Mouse (Mus musculus): Measurements from ENCODE around the gene Lypd6b.

Gene Lypd6b

DNA sequence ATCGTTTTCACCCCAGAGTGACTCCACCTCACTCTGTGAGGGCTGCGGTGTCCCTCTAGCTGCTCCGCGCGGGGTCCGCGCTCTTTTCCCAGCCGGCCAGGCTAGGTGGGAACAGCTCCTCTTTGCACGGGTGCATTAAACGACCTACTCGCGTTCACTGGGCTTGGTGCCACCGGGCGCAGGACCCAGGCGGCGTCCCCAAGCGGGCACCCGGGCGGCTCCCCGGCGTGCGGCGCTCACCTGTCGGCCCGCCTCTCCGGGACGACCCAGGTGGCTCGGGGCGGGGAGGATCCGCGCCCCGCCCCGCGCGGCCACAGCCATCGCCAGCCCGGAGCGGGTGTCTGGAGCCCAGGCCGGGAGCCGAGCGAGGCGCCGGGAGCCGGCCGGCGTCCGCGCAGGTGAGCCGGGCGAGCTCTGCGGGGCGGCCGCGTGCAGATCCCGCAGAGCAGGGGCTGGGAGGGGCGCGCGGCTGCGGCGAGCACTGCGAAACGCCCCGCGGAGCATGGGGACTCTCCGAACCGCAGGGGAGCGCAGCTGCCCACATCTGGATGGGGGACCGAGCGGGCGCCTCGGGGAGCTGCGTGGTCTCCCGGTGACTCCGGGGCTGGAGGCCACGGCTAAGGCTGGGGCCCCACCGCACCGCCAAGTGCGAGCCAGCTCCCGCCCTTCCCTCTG is at the start of gene Lypd6b:
Gene Lypd6b, plus strand, starts transcription at position 313 of the 675 bp plus-strand sequence.
- WGBS = 1% methylated on average over 79 of the region's 79 CpGs

DNA sequence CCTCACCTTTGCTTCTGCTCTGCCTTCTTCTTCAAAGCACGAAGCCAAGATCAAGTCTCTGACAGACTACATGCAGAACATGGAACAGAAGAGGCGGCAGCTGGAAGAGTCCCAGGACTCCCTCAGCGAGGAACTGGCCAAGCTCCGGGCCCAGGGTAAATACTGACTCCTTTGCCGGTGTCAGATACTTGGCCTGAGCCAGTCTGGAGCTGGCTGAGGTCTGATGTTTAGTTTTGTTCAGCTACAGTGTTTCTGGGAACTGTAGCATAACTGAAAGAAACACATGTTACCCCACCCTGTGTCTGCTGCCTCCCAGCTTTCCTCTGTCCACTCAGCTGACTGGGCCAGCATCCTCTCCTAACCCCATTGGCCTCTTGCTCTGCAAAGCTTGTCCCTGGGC is 48.4 kb upstream of the Lypd6b start:
- WGBS = 28% methylated on average over 5 of the region's 5 CpGs

DNA sequence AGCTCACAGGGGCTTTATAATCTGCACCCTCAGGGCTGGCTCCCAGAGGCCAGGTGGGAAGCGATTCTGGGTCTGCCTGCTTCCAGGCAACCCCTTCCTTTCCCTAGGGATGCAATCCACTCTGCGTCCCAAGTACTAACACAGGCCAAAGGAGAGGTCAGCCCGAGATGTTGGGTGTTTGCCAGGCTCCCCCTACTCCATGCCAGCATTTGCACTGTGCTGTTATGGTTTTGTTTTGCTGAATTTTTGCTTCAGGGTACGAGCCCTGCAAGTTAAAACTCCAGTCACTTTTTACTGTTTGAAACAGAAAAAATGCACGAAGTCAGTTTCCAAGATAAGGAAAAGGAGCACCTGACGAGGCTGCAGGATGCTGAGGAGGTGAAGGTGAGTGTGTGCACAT is 46.5 kb upstream of the Lypd6b start:
- 48% methylated on average over 6 of the region's 6 CpGs for WGBS

DNA sequence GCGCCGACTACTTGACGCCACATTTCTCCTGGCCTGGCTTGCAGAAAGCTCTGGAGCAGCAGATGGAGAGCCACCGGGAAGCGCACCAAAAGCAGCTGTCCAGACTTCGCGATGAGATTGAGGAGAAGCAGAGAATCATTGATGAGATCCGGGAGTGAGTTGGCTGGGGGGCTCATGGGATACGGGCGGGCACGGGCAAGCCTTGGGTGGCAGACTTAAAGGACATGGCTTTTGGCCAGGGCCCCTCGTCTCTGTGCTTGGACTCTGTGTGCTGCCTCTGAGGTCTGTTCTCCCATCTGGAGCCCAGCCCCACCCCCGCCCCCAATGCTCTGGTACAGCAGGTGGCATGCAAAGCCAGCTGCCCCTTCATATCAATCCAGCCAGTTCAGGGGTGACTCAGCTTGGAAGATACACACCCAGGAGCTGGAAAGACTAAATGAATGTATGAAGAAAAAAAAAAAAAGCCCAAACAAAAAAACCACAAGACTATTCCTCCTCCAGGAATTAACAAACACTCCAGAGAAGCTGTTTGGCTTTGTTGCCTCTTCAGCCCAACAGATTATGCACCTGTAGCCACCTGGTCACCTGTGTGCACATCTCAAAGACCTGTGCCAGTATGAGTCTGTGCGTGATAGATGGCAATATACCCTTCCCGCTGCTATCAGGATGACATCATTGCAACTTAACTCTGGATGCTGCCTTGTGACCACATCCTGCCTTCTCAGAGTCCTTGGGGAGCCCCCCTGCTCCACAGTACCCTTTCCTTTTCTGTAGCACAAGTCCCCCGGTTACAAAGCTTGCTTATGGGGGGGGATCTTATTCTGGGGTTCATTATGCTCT is 45.4 kb upstream of the Lypd6b start:
- WGBS = 31% methylated on average over 16 of the region's 16 CpGs

GRCm38 (mm10) chr2:49742919-49743318 is 44.6 kb upstream of the Lypd6b start:
- WGBS = 54% methylated on average over 4 of the region's 4 CpGs

DNA sequence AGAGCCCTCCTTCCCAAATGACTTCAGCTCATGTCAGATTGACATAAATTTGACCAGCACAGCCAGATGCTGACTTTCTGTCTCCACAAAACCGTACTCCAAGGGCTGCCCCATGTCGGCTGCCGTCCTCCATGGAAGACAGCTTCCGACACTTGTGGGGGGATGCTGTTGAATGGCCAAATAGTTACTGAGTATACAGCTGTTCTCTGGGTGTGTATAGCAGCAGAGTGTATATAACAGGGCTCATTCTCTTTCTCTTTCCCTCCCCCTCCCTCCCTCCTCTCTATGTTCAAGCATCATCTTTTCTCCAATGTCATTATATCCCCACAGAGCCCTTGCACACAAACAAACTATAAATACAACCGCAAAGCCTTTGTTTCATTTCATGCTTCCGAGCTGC is 43.7 kb upstream of the Lypd6b start:
- 44% methylated on average over 6 of the region's 6 CpGs for WGBS

- WGBS = 52% methylated on average over 11 of the region's 11 CpGs
These were observed 43.0 kb upstream of the Lypd6b start for GRCm38 (mm10) chr2:49744251-49745093.

GRCm38 (mm10) chr2:49745094-49745781 is 42.2 kb upstream of the Lypd6b start:
- WGBS = 50% methylated on average over 14 of the region's 14 CpGs

- 44% methylated on average over 7 of the region's 7 CpGs for WGBS
These were observed 40.5 kb upstream of the Lypd6b start for GRCm38 (mm10) chr2:49746947-49747346.

GRCm38 (mm10) chr2:49747670-49748069 is 39.8 kb upstream of the Lypd6b start:
- WGBS = 70% methylated on average over 2 of the region's 2 CpGs

DNA sequence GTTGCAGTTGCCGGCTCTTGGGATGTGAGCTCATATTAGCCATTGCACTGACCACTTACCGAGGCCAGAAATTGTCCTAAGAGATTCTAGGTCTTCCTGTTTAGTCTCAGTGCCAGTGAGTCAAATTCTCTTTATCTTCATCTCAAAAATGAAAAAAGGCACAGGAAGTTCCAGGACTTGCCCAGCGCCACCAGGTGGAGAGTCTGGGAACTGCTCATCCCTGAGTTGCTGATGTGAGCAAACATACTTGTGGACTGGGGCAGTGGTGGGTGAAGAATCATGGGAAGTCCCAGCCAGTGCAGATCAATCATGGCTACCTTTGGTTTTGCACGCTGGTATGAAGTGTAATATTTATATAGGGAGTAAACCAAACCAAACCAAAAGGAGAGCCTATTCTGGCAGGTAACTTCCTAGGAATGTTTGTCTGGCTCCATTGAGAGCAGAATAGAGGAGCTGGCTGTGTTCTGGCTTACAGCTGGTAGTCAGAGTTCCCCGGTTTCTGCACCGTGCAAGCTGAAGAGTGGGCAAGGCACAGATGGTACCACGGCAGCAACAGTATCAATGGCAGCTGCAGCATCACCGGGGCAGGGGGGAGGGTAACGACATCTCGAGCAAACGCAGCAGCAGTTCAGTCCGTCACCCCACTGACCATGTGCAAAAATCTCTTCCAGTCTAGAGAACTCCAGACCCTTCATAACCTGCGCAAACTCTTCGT is 38.7 kb upstream of the Lypd6b start:
- 52% methylated on average over 14 of the region's 14 CpGs for WGBS

- WGBS = 53% methylated on average over 11 of the region's 11 CpGs
These were observed 37.5 kb upstream of the Lypd6b start for GRCm38 (mm10) chr2:49749730-49750576.

GRCm38 (mm10) chr2:49751544-49752210 is 35.8 kb upstream of the Lypd6b start:
- WGBS = 39% methylated on average over 10 of the region's 10 CpGs

DNA sequence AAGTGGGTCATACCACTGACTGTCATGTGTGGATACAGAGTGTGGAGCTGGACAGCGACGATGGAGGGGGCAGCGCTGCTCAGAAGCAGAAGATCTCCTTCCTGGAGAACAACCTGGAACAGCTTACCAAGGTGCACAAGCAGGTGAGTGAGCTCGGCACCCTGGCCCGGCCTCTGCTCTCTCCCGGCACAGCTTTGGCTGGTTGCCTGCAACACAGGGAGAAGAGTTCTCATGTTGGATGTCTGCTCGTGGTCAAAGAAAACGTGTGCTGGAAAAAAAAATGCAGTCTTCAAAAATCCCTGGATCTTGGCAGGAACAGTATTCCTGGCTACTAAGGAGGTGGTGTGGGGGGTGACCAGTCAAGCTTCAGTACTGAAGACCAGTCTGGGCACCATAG is 35.3 kb upstream of the Lypd6b start:
- WGBS = 65% methylated on average over 8 of the region's 8 CpGs

- 86% methylated on average over 3 of the region's 3 CpGs for WGBS
These were observed 34.4 kb upstream of the Lypd6b start for GRCm38 (mm10) chr2:49753062-49753461.

DNA sequence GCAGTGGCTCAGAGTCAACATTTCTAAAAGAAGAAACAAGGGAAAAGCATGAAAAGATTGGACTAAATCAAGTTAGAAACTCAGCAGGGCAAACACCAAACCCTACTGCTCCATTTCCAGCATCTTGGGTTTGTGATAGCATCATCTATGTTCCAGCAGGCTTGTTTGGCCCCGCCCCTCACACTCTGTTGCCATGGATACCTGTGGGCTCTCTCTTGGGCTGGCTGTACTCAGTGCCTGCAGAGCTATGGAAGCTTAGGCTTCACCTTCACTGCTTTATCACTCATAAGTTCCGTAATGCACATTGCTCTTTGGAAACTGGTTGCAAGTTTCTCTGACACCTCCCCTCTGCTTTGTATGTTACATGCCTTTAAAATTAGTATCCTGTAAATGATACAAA is 32.4 kb upstream of the Lypd6b start:
- WGBS = 42% methylated on average over 2 of the region's 2 CpGs

GRCm38 (mm10) chr2:49757616-49758015 is 29.9 kb upstream of the Lypd6b start:
- 72% methylated on average over 7 of the region's 7 CpGs for WGBS

DNA sequence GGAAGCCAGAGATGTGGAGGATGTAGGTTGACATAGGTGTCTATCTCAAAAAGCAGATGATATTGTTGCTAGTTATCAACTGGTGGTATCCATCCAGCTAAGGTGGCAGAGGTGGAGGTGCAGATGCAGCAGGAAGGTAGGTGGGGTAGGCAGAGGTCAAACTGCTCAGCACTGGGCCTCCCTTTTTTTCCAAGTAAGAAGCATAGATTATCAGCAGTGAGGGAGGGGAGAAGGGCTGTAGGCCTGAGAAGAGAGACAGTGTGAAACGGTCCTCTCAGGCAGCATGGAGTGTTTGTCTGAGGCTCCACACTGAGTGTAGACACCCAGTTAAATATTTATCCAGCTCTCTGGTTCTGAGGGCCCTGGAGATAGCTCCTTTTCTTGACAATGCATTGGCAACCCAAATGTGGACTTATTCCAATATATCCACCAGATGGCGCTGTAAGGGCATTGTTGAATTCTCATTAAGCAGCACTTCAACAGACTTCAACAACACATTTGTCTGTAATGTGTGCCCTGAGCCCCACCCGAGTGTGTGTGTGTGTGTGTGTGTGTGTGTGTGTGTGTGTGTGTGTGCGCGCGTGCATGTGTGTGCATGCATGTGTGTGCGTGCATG is 23.0 kb upstream of the Lypd6b start:
- WGBS = 34% methylated on average over 7 of the region's 7 CpGs

- 82% methylated on average over 2 of the region's 2 CpGs for WGBS
These were observed 18.6 kb upstream of the Lypd6b start for GRCm38 (mm10) chr2:49768916-49769315.
